Mouse (Mus musculus) heart, adult 2 months (tissue): Measurements from ENCODE around the gene Tbc1d32. TPM values are rescaled to one million over a fixed set of nuclear protein-coding genes. Genes with fewer than 3 reads are reported as not detected.

Experiments
- DNase-seq, 2 experiments: peaks; one replicate each; pipeline ENCODE4 v3.0.0; 2021
- H3K27ac ChIP-seq: fragments of 200-600 bp; 2 replicates; pipeline ENCODE4 v1.8.1; 2022
- H3K27me3 ChIP-seq: fragments of 200-500 bp; 2 replicates; pipeline ENCODE4 v1.6.1; 2012; ENCODE audit warnings: mild to moderate bottlenecking, low read length, inconsistent platforms, mixed read lengths; ENCODE audit not compliant: control insufficient read depth, insufficient read depth
- H3K36me3 ChIP-seq: fragments of 200-500 bp; 2 replicates; pipeline ENCODE4 v1.6.1; 2012; ENCODE audit warnings: low read length, inconsistent platforms; ENCODE audit not compliant: control insufficient read depth, insufficient read depth
- H3K4me1 ChIP-seq: fragments of 200-500 bp; 2 replicates; pipeline ENCODE4 v1.6.1; 2011; ENCODE audit warnings: low read length; ENCODE audit not compliant: control insufficient read depth, insufficient read depth
- H3K4me3 ChIP-seq: fragments of 200-600 bp; 2 replicates; pipeline ENCODE4 v1.8.1; 2022
- H3K79me2 ChIP-seq: fragments of 200-500 bp; replicated peaks from 2 replicates; pipeline ENCODE4 v1.6.1; 2012; ENCODE audit warnings: mild to moderate bottlenecking, inconsistent platforms, low read length, moderate library complexity, mixed read lengths; ENCODE audit not compliant: control insufficient read depth, insufficient read depth
- H3K9ac ChIP-seq: fragments of 200-500 bp; 2 replicates; pipeline ENCODE4 v1.6.1; 2012; ENCODE audit warnings: low read depth, mild to moderate bottlenecking, control low read depth, inconsistent platforms, low read length, mixed read lengths
- CTCF ChIP-seq: fragments of 200-600 bp; IDR thresholded peaks from 2 replicates; pipeline ENCODE4 v1.8.1; 2022; ENCODE audit warnings: antibody characterized with exemption, mild to moderate bottlenecking, moderate library complexity
- EP300 ChIP-seq: fragments of 200-500 bp; IDR thresholded peaks from 2 replicates; pipeline ENCODE4 v1.6.1; 2011; ENCODE audit warnings: low read depth, low read length, control low read depth; ENCODE audit not compliant: insufficient read depth
- POLR2A ChIP-seq: fragments of 200-500 bp; IDR thresholded peaks from 2 replicates; pipeline ENCODE4 v1.6.1; 2011; ENCODE audit warnings: mild to moderate bottlenecking, low read depth, low read length, control low read depth; ENCODE audit not compliant: insufficient read depth
- WGBS: fragments of 180-500 bp; shearing (Covaris S2); methylation state at CpG from one replicate; pipeline ENCODE4 v1.1.7; 2018; 5-methylcytosine and 5-hydroxymethylcytosine counted together
- intact Hi-C: fragments of 180-260 bp; cut with DNase I; formaldehyde crosslinking; loops from one replicate; pipeline ENCODE4 v1.15.1; 2025
- polyA plus RNA-seq: library from polyadenylated mRNA; depleted of rRNA; stranded (reverse); fragments of >200 nt; gene quantifications from 2 replicates; pipeline ENCODE4 v1.2.3, GENCODE M21; 2012
- total RNA-seq, 2 experiments: library from RNA; stranded (reverse); gene quantifications; 2 replicates each; pipeline ENCODE4 v1.2.3; 2021

Tbc1d32 gene
- total and polyA plus RNA-seq, 3 experiments: 0.92 to 4.0 (median 3.7) TPM

DNA sequence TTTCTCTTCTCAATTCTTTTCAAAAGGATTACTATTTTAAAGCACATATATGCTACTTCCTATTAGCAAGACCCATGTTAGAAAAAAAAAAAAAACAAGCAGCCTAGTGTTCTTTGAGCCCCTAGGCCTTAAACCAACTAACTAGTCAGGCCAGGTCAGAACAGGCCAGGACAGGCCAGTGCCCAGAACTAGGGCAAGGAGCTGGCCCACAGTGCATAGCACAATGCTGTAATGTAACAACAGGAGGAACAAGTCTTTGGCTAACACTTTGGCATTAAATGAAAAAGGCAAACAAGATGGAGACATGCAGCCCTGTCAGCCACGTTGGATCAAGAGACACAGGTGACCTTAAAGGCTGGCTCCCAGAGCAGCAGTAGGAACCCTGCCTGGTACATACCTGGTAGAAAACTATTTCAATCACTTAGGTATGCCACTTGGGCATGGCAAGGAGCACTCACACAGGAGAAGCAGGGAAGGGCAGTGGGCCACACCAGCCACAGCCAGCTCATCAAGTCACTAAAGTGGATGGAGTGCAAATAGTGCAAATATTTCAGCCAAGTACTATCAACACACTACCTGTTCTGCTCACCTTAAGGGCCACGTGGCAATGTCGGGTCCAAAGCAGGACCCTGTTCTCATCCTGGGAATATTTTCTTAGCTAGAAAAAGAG is 128.7 kb downstream of the Tbc1d32 start:
- no peaks in the 10 kb centered on the region for H3K27me3 ChIP-seq
- no peak for TF ChIP-seq POLR2A
- TF ChIP-seq CTCF: no peak
- H3K27ac ChIP-seq: no peak overlapping the region
- intact Hi-C loops: no loop called here
- DNase-seq: no peak
- no peaks in the 10 kb centered on the region for H3K79me2 ChIP-seq
- no peak overlapping the region for H3K4me3 ChIP-seq
- H3K36me3 ChIP-seq: no peaks in the 10 kb centered on the region
- H3K4me1 ChIP-seq: no peaks in the 10 kb centered on the region
- WGBS: 86% methylated on average over 3 of the region's 3 CpGs
- H3K9ac ChIP-seq: no peak overlapping the region

DNA sequence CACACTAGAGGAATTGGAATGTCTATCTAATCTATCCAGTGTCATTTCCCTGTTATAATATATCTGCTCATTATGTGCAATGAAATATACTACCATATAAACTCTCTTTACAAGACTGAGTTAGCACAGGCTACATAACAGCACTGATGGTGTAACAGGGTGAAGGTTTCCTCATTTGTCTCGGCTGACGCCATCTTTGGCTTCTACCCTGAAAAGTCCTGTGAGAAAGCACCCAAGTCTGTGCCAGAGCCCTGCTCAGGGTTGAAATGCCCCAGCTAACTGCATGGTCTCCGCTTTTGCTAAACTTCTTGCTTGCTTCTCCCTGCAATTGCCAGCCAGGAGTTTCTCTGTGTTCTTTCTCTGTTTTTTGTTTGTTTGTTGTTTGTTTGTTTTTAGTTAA is 129.4 kb downstream of the Tbc1d32 start:
- Histone ChIP-seq H3K9ac (no peak overlapping the region), H3K36me3 (no peaks in the 10 kb centered on the region), H3K4me1 (no peaks in the 10 kb centered on the region), H3K4me3 (no peak overlapping the region), H3K79me2 (no peaks in the 10 kb centered on the region), H3K27me3 (no peaks in the 10 kb centered on the region), H3K27ac (no peak overlapping the region)
- DNase-seq: no peak
- no peak for TF ChIP-seq EP300
- TF ChIP-seq CTCF: no peak
- TF ChIP-seq POLR2A: no peak
- intact Hi-C loops: no loop called here
- WGBS: 87% methylated on average over 3 of the region's 3 CpGs

DNA sequence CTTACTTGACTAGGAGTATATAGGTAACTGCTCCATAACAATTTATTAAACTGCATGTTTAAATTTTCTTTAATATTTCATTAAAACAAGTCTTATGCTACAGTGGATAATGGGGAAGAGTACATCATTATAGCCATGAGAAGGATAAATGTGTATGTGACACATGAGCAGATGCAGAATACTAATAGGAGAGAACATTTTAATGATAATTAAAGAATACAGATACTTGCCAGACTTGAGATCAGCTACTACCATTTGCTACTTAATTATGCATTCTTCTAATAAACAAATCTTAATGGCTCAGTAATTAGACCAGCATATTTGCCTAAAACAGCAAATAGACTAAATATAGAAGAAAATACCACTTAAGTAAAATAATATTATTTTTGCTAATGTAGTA is 131.7 kb downstream of the Tbc1d32 start:
- TF ChIP-seq CTCF (no peak), EP300 (no peak)
- H3K27ac ChIP-seq: no peak overlapping the region
- intact Hi-C loops: no loop called here
- H3K4me1 ChIP-seq: no peaks in the 10 kb centered on the region
- H3K27me3 ChIP-seq: no peaks in the 10 kb centered on the region
- H3K79me2 ChIP-seq: no peaks in the 10 kb centered on the region
- no peak overlapping the region for H3K4me3 ChIP-seq
- no peaks in the 10 kb centered on the region for H3K36me3 ChIP-seq
- DNase-seq: no peak
- H3K9ac ChIP-seq: no peak overlapping the region

DNA sequence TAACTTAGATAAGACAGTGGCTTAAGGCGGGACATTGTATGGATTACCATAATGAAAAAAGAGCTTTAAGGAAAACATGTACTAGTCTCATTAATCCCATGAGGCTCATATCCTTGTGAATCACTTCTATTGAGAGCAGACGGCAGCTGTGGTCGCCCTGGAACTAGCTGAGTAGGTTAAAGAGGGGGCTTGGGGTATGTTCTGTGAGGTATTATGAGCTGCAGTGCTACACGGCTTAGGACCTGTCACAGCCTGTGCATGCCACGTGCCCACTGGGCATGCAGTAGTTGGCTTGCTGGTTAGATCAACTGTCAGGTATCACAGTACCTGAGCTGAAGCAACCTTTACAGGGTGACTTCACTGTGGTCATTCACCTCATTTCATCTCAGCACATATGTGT is 133.9 kb downstream of the Tbc1d32 start:
- Histone ChIP-seq H3K27me3 (no peaks in the 10 kb centered on the region), H3K36me3 (no peaks in the 10 kb centered on the region), H3K4me3 (no peak overlapping the region), H3K4me1 (no peaks in the 10 kb centered on the region), H3K79me2 (no peaks in the 10 kb centered on the region), H3K27ac (no peak overlapping the region), H3K9ac (no peak overlapping the region)
- 86% methylated on average over 5 of the region's 5 CpGs for WGBS
- TF ChIP-seq CTCF (no peak), EP300 (no peak), POLR2A (no peak)
- no peak for DNase-seq
- intact Hi-C loops: no loop called here

DNA sequence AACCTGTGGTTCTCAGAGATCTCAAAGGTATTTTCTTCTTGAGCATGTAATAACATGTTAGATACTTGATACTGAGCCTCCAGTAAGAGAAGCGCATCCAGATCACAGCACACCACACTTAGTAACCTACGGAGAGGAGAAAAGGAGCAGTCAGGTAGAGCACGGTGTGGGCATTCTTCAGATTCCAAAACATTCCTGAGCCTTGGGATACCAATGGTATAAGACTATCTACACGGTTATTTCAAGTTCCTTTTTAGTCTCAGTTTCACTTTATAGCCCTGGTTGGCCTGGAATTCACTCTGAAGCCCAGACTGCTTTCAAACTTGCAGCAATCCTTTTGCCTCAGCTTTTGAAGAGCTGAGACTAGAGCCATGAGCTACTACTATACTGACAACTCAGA is 138.8 kb downstream of the Tbc1d32 start:
- Histone ChIP-seq H3K27ac (no peak overlapping the region), H3K4me1 (no peaks in the 10 kb centered on the region), H3K79me2 (no peaks in the 10 kb centered on the region), H3K9ac (no peak overlapping the region), H3K27me3 (no peaks in the 10 kb centered on the region), H3K4me3 (no peak overlapping the region), H3K36me3 (no peaks in the 10 kb centered on the region)
- intact Hi-C loops: no loop called here
- TF ChIP-seq POLR2A: no peak
- no peak for TF ChIP-seq CTCF
- TF ChIP-seq EP300: no peak
- WGBS: 77% methylated on average over 4 of the region's 4 CpGs
- no peak for DNase-seq

DNA sequence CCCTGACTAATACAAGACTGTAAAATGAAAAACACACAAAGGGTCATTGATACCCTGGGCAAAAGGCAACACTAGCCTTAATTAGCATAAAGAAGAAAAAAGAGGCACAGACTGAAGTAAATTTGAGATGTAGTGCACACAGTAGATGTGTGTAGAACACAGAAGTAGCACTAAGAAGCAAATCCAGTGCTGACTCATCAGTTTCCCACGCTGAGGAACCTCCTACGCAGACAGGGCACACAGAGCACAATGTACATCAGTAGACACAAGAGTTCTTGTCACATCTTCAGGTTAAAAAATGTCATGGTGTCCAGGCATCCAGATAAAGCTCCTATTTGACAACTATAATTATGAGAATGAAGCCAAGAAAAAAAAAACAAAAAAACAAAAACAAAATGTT is 165.7 kb downstream of the Tbc1d32 start:
- WGBS: 86% methylated on average over 2 of the region's 2 CpGs
- no peak overlapping the region for H3K9ac ChIP-seq
- no peak for DNase-seq
- H3K27me3 ChIP-seq: no peaks in the 10 kb centered on the region
- no peak overlapping the region for H3K4me3 ChIP-seq
- TF ChIP-seq EP300 (no peak), POLR2A (no peak), CTCF (no peak)
- no peaks in the 10 kb centered on the region for H3K36me3 ChIP-seq
- no peaks in the 10 kb centered on the region for H3K4me1 ChIP-seq
- H3K27ac ChIP-seq: no peak overlapping the region
- intact Hi-C loops: no loop called here
- H3K79me2 ChIP-seq: no peaks in the 10 kb centered on the region
